Mouse (Mus musculus) erythroblast, embryonic 14.5 days (primary cell): ENCODE measurements around the gene Neo1. TPM values are rescaled to one million over a fixed set of nuclear protein-coding genes. Genes with fewer than 3 reads are reported as not detected.
"Not testable (repeated sequence)": the region's sequence is repeated elsewhere in the genome, so short reads cannot be mapped to it uniquely, and the experiment has no call there.

Experiments used
- H3K27me3 ChIP-seq: 2 replicates; pipeline ENCODE4 v1.6.1; 2012; ENCODE audit warnings: inconsistent platforms; ENCODE audit not compliant: control insufficient read depth
- H3K36me3 ChIP-seq: 2 replicates; pipeline ENCODE4 v1.6.1; 2012; ENCODE audit warnings: mild to moderate bottlenecking, inconsistent platforms; ENCODE audit not compliant: control insufficient read depth
- H3K4me1 ChIP-seq: 2 replicates; pipeline ENCODE4 v1.6.1; 2012; ENCODE audit warnings: inconsistent platforms; ENCODE audit not compliant: control insufficient read depth
- H3K4me3 ChIP-seq: replicated peaks from 2 replicates; pipeline ENCODE3; 2012; ENCODE audit warnings: moderate library complexity, mild to moderate bottlenecking, inconsistent platforms
- H3K9me3 ChIP-seq: 2 replicates; pipeline ENCODE4 v1.6.1; 2012; ENCODE audit warnings: low read length, inconsistent platforms, mixed read lengths; ENCODE audit not compliant: control insufficient read depth
- GATA1 ChIP-seq: IDR thresholded peaks from 2 replicates; pipeline ENCODE4 v1.6.1; 2012; ENCODE audit warnings: low read length, inconsistent platforms, mixed read lengths
- TAL1 ChIP-seq: IDR thresholded peaks from 3 replicates; pipeline ENCODE4 v1.6.1; 2012; ENCODE audit warnings: low read length, inconsistent platforms, mixed read lengths
- polyA plus RNA-seq: library from polyadenylated mRNA; stranded (reverse); fragments of >175 nt; gene quantifications from 2 replicates; pipeline ENCODE4 v1.2.3, GENCODE M21; 2012

The Neo1 gene
- polyA plus RNA-seq, 1 experiment = not detected

DNA sequence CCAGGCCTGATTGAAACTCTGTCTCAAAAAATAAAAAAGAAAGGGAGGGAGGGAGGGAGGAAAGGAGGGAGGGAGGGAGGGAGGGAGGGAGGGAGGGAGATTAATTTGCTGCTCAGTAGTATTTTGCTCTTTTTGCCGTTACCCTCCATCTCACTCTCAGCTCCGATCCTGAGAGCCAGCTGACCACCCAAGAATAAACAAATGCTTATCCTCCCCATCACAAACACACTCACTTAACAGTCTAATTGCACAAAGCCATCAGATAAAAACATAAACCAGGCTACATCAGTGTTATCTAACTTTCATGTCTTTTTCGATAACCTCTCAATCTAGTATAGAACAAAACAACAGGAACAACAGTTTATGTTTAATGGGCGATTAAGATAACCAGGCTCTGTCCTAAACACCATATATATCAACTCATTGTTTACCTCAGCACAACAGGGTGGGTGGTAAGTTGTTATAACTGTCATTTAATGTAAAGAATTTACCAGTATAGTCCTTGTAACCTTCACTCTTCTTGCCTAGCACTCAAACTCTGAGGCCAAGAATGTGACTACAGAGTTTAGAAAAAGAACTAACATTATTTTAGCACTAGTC lies 11.9 kb downstream of the Neo1 start:
- H3K4me3 ChIP-seq = no peak overlapping the region
- no peaks in the 10 kb centered on the region for H3K9me3 ChIP-seq
- H3K36me3 ChIP-seq = no peaks in the 10 kb centered on the region
- no peaks in the 10 kb centered on the region for H3K4me1 ChIP-seq
- H3K27me3 ChIP-seq = no peaks in the 10 kb centered on the region
- no peak for TF ChIP-seq GATA1
- TF ChIP-seq TAL1 = no peak

DNA sequence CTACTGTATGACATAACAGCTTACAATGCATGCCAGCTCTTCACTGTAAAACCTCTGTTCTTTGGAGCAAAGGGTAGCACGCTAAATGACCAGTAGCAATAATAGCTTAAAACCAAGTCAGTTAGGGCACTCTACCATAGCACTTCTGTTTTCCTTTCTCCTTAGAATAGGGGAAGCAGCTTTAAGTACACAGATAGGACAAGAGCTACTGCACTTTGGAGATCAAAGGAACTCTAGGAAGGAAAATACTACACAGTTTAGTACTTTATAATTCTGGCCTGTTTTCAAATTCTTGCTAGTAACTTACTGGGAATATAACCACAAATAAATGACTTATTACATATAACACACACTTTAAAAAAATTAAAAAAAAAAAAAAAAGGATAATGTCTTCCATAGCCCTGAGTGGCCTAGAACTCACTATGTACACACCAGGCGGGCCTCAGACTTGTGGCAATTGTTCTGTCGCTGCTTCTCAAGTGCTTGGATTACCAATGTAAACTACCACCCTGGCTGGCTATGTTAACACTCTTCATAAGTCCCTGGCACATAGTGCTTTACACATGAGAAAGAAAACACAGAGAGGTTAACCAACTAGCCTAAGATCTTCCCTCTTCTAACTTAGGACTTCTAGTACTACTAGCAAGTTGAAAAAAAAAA lies 20.1 kb downstream of the Neo1 start:
- TF ChIP-seq TAL1 = no peak
- no peak for TF ChIP-seq GATA1
- Histone ChIP-seq H3K4me1 (no peaks in the 10 kb centered on the region), H3K27me3 (no peaks in the 10 kb centered on the region), H3K9me3 (no peaks in the 10 kb centered on the region), H3K4me3 (no peak overlapping the region), H3K36me3 (no peaks in the 10 kb centered on the region)

DNA sequence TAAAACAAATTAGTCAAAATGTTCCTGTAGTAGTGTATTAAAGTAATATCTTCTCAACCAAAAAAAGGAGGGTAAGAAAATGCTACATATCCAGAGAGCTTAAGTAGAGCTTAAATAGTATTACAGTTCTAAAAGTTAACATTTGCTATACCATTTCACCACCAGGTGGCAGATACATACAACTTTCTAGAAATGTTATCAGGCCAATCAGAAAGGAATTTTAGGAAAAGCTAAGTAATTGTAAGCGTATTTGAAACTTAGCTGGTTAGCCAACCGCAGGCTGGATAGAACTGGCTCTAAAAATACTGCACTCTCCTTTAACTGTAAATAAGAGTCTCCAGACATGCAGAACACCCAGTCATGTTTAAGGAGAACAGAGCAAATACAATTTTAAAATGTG lies 22.9 kb downstream of the Neo1 start:
- Histone ChIP-seq H3K4me1 (no peaks in the 10 kb centered on the region), H3K27me3 (no peaks in the 10 kb centered on the region), H3K4me3 (no peak overlapping the region), H3K36me3 (no peaks in the 10 kb centered on the region), H3K9me3 (no peaks in the 10 kb centered on the region)
- no peak for TF ChIP-seq TAL1
- no peak for TF ChIP-seq GATA1

DNA sequence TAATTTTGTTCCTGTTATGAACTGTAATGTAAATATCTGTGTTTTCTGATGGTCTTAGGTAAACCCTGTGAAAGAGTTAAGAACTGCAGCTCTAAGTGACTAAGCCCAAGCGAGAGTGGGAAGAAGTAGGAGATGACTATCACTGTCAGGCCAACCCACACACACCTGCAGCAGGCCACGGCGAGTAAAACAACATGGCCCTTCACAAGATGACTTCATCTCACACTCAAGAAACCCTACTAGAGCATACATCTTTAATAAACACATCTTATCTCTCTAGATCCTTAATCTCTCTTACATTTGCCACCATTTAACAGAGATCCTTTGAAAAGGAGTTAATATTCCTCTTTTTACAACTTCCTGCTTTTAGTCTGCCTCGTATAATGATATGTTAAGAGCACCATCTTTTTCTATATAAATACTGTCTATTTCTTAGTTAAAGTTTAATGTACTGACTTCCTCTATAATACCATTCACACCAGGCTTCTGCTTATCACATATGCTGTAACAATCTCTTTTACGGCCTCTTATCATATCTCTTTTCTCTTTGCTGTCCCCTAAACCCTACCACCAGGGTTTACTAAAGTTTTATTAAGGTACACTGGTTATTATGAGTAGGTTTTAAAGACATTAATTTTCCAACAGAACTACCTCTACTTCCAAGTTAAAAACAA lies 46.8 kb downstream of the Neo1 start:
- Histone ChIP-seq H3K27me3 (no peaks in the 10 kb centered on the region), H3K9me3 (no peaks in the 10 kb centered on the region), H3K4me1 (no peaks in the 10 kb centered on the region), H3K36me3 (no peaks in the 10 kb centered on the region), H3K4me3 (no peak overlapping the region)
- TF ChIP-seq GATA1 (no peak), TAL1 (no peak)

DNA sequence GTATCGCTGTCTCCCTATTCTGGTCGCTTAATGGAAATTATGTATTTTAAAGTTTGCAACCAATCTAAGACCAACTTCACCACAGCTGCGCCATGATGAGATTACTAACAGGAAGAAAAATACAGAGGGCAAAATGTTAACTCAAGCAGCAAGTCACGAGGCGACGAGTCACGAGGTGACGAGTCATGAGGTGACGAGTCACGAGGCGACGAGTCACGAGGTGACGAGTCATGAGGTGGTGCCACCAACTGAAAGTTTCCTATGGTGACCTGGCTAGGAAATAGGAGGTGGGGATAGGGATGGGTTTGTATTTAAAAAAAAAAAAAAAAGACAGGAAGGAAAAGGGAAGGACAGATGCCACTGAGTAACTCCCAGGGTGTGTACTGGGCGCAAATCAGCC lies 57.2 kb downstream of the Neo1 start:
- Histone ChIP-seq H3K4me1 (no peaks in the 10 kb centered on the region), H3K9me3 (no peaks in the 10 kb centered on the region), H3K27me3 (no peaks in the 10 kb centered on the region), H3K4me3 (no peak overlapping the region), H3K36me3 (no peaks in the 10 kb centered on the region)
- TF ChIP-seq TAL1 = no peak
- TF ChIP-seq GATA1 = no peak

DNA sequence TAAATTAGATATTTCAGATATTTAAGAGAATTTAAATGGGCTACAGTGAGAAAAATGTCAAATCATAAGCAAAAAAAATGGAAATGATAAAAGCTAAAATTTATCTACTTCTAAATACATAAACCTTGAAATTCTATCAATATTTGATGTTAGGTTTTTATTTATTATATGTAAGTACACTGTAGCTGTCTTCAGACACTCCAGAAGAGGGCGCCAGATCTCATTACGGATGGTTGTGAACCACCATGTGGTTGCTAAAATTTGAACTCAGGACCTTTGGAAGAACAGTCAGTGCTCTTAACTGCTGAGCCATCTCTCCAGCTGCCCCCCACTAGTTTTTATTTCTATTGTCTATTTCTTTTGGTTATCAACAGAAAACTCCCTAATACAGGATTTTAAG lies 65.1 kb downstream of the Neo1 start:
- H3K9me3 ChIP-seq, H3K36me3 ChIP-seq, H3K4me1 ChIP-seq, H3K4me3 ChIP-seq, H3K27me3 ChIP-seq: not testable (repeated sequence)

DNA sequence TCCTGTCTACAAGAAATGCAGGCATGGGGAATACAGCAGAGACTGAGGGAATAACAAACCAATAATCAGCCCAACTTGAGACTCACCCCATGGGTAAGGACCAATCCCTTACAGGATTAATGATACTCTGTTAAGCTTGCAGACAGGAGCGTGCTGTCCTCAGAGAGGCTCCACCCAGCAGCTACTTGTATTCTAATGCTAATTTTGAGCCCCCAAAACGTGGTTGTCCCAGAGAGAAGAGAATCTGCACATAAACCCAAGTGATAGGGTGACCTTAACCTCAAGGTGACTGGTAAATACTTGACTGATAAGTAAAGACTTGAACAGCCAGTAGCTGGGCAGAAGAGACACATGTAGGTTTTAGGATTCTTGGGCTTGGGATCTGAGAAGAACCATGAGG lies 68.9 kb downstream of the Neo1 start:
- Histone ChIP-seq H3K27me3 (no peaks in the 10 kb centered on the region), H3K36me3 (no peaks in the 10 kb centered on the region), H3K4me1 (no peaks in the 10 kb centered on the region), H3K4me3 (no peak overlapping the region), H3K9me3 (no peaks in the 10 kb centered on the region)
- TF ChIP-seq TAL1 = no peak
- TF ChIP-seq GATA1 = no peak

DNA sequence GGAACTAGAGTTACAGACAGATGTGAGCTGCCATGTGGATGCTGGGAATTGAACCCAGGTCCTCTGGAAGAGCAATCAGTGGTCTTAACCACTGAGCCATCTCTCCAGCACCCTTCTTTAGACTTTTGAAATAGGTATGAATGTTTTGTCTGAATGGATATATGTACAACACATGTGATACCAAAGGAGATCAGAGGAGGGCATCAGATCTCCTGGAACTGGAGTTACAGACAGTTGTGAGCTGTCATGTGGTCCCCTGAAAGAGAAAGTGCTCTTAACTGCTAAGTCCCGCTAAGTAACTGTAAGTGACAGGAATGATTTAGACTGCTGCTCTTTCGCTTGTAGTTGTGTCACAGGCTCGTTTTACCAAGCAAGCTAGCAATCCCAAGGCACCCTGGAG lies 80.7 kb downstream of the Neo1 start:
- TF ChIP-seq TAL1 = no peak
- TF ChIP-seq GATA1 = no peak
- Histone ChIP-seq H3K27me3 (no peaks in the 10 kb centered on the region), H3K4me3 (no peak overlapping the region), H3K4me1 (no peaks in the 10 kb centered on the region), H3K9me3 (no peaks in the 10 kb centered on the region), H3K36me3 (no peaks in the 10 kb centered on the region)

DNA sequence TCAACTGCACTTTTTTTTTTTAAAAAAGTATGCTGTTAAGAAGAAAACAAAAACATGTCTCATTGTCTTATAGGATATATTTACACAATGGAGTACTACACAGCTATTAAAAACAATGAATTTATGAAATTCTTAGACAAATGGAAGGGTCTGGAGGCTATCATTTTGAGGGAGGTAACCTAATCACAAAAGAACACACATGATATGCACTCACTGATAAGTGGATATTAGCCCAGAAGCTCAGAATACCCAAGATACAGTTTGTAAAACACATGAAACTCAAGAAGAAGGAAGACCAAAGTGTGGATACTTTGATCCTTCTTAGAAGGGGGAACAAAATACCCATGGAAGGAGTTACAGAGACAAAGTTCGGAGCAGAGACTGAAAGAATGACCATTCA lies 90.3 kb downstream of the Neo1 start:
- H3K36me3 ChIP-seq, H3K4me3 ChIP-seq, H3K9me3 ChIP-seq, H3K27me3 ChIP-seq, H3K4me1 ChIP-seq: not testable (repeated sequence)

DNA sequence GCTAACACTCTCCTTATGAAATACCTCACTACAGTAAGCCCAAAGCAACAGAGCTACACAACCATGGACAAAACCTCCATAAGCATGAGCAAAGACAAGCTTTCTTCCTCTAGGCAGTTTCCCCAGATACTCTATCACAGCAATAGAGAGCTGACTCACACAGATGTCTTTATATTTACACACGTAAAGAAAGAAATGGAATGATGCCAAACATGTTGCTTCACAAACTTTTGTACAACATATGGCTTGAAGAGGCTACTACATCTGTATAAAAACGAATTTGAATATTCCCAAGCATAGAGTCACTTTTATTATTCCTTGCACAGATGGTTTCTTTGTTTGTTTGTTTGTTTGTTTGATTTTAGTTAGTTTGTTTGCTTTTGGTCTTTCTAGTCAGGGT lies 101.5 kb downstream of the Neo1 start:
- TF ChIP-seq TAL1 (no peak), GATA1 (no peak)
- Histone ChIP-seq H3K36me3 (no peaks in the 10 kb centered on the region), H3K9me3 (no peaks in the 10 kb centered on the region), H3K4me1 (no peaks in the 10 kb centered on the region), H3K4me3 (no peak overlapping the region), H3K27me3 (no peaks in the 10 kb centered on the region)
